Mouse (Mus musculus) liver, embryonic 14.5 days (tissue): ENCODE data around the gene Pam. TPM values are rescaled to one million over a fixed set of nuclear protein-coding genes. Genes with fewer than 3 reads are reported as not detected.

ENCODE experiments used
- ATAC-seq: fragments of 200-750 bp; cut with Nextera tagmentation; 2 replicates; pipeline ENCODE4 v1.8.0; 2017; ENCODE audit warnings: moderate number of reproducible peaks, mild to moderate bottlenecking, moderate library complexity; ENCODE audit not compliant: insufficient read depth
- DNase-seq, 3 experiments: peaks; one replicate each; pipeline ENCODE4 v3.0.0-alpha.2; 2012 to 2013; ENCODE audit warnings: low read depth in 3 of 3, low spot score in 3 of 3
- H3K27ac ChIP-seq: fragments of 300-500 bp; sonication (generic); 2 replicates; pipeline ENCODE4 v1.5.1; 2014; ENCODE audit warnings: moderate library complexity, mild to moderate bottlenecking, control low read depth, inconsistent platforms
- H3K27me3 ChIP-seq: fragments of 300-500 bp; sonication (generic); 2 replicates; pipeline ENCODE4 v1.6.1; 2014; ENCODE audit warnings: mild to moderate bottlenecking, low read length, moderate library complexity; ENCODE audit not compliant: control insufficient read depth, insufficient read depth
- H3K36me3 ChIP-seq: fragments of 300-500 bp; sonication (generic); replicated peaks from 2 replicates; pipeline ENCODE4 v1.6.1; 2014; ENCODE audit warnings: low read depth; ENCODE audit not compliant: control insufficient read depth, insufficient read depth
- H3K4me1 ChIP-seq, 2 experiments: fragments of 200-500 bp in 1 of 2; fragments of 300-500 bp in 1 of 2; sonication (generic) in 1 of 2; replicated peaks; 2 replicates each; pipeline ENCODE4 v1.6.1; 2012 to 2014; ENCODE audit warnings: antibody characterized with exemption in 1 of 2, inconsistent platforms in 1 of 2, low read length in 1 of 2; ENCODE audit not compliant: control insufficient read depth in 2 of 2, insufficient read depth in 2 of 2
- H3K4me2 ChIP-seq: fragments of 300-500 bp; sonication (generic); 2 replicates; pipeline ENCODE4 v1.6.1; 2014; ENCODE audit warnings: low read depth, mild to moderate bottlenecking, control low read depth, moderate library complexity
- H3K4me3 ChIP-seq, 2 experiments: fragments of 200-500 bp in 1 of 2; fragments of 300-500 bp in 1 of 2; sonication (generic) in 1 of 2; 2 replicates each; pipeline ENCODE4 v1.5.1; 2012 to 2014; ENCODE audit warnings: low read depth in 2 of 2, low read length in 2 of 2, mild to moderate bottlenecking in 2 of 2, control low read depth in 1 of 2, inconsistent platforms in 1 of 2, moderate library complexity in 1 of 2; ENCODE audit not compliant: insufficient read depth in 1 of 2
- H3K9ac ChIP-seq: fragments of 300-500 bp; sonication (generic); replicated peaks from 2 replicates; pipeline ENCODE4 v1.6.1; 2014; ENCODE audit warnings: mild to moderate bottlenecking, control low read depth, moderate library complexity
- H3K9me3 ChIP-seq: fragments of 300-500 bp; sonication (generic); 2 replicates; pipeline ENCODE4 v1.6.1; 2016; ENCODE audit warnings: low read length, mixed read lengths; ENCODE audit not compliant: control insufficient read depth
- CTCF ChIP-seq: IDR thresholded peaks from 2 replicates; pipeline ENCODE4 v1.5.1; 2016; ENCODE audit warnings: antibody characterized with exemption, low read depth, control low read depth
- EP300 ChIP-seq: IDR thresholded peaks from 2 replicates; pipeline ENCODE4 v1.6.1; 2016; ENCODE audit warnings: antibody characterized with exemption, low read depth
- WGBS: fragments of 180-500 bp; shearing (Covaris S2); extraction: QIAGEN DNeasy Blood & Tissue Kit; methylation state at CpG from one replicate; pipeline ENCODE4 v1.1.7; 2014; ENCODE audit not compliant: insufficient replicate concordance; 5-methylcytosine and 5-hydroxymethylcytosine counted together
- polyA plus RNA-seq, 2 experiments: library from polyadenylated mRNA; depleted of rRNA in 1 of 2; stranded (reverse) in 1 of 2; unstranded in 1 of 2; fragments of >200 nt; fragmentation: Nextera tagmentation in 1 of 2; extraction: Ambion mirVana in 1 of 2; gene quantifications; 2 replicates each; pipeline versions ENCODE4 v1.2.1 to v1.2.3; 2012 to 2014

Pam gene
- polyA plus RNA-seq, 2 experiments: 5.1 to 7.6 TPM

GRCm38 (mm10) chr1:97926017-97926540 is 169.4 kb downstream of the Pam start:
- Histone ChIP-seq H3K36me3 (no peaks in the 10 kb centered on the region), H3K9ac (no peak overlapping the region), H3K27ac (no peak overlapping the region), H3K4me2 (no peak overlapping the region), H3K4me3 (no peak overlapping the region), H3K9me3 (no peaks in the 10 kb centered on the region), H3K27me3 (no peaks in the 10 kb centered on the region), H3K4me1 (no peaks in the 10 kb centered on the region)
- TF ChIP-seq EP300 (no peak), CTCF (no peak)
- no peak for ATAC-seq
- no peak for DNase-seq
- WGBS: 54% methylated on average over 2 of the region's 2 CpGs

DNA sequence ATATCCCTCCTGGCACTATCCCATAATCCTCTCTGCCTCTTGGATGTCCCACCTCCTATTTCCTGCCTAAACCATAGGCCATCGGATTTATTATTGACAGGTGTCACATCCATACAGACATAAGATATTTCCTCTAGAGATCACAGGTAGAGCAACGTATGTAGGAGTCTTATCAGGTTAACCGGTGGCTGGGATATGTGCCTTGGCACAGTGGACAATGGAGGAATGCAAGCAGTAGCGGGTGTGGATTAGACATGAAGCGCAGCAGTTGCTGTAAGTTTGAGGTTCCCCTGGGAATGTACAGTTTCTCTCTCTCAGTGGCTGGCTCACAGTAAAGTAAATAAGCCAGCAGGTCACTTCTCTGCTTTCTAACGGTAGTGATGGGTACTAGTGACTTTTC is 173.1 kb downstream of the Pam start:
- Histone ChIP-seq H3K9ac (no peak overlapping the region), H3K9me3 (no peaks in the 10 kb centered on the region), H3K27ac (no peak overlapping the region), H3K4me1 (no peaks in the 10 kb centered on the region), H3K36me3 (no peaks in the 10 kb centered on the region), H3K4me2 (no peak overlapping the region), H3K27me3 (no peaks in the 10 kb centered on the region), H3K4me3 (no peak overlapping the region)
- DNase-seq (no peak), ATAC-seq (no peak)
- 70% methylated on average over 6 of the region's 6 CpGs for WGBS
- TF ChIP-seq EP300: no peak
- no peak for TF ChIP-seq CTCF

GRCm38 (mm10) chr1:97921886-97922285 is 173.6 kb downstream of the Pam start:
- TF ChIP-seq CTCF: no peak
- TF ChIP-seq EP300: no peak
- Histone ChIP-seq H3K27me3 (no peaks in the 10 kb centered on the region), H3K36me3 (no peaks in the 10 kb centered on the region), H3K4me2 (no peak overlapping the region), H3K9me3 (no peaks in the 10 kb centered on the region), H3K4me3 (no peak overlapping the region), H3K9ac (no peak overlapping the region), H3K27ac (no peak overlapping the region), H3K4me1 (no peaks in the 10 kb centered on the region)
- DNase-seq (no peak), ATAC-seq (no peak)
- WGBS: 41% methylated on average over 1 of the region's 1 CpGs

GRCm38 (mm10) chr1:97918495-97918894 is 177.0 kb downstream of the Pam start:
- no peak overlapping the region for H3K9ac ChIP-seq
- H3K4me1 ChIP-seq: no peaks in the 10 kb centered on the region
- H3K9me3 ChIP-seq: no peaks in the 10 kb centered on the region
- no peak overlapping the region for H3K4me3 ChIP-seq
- ATAC-seq (no peak), DNase-seq (no peak)
- no peak overlapping the region for H3K4me2 ChIP-seq
- H3K27ac ChIP-seq: no peak overlapping the region
- WGBS: 48% methylated on average over 8 of the region's 8 CpGs
- H3K27me3 ChIP-seq: no peaks in the 10 kb centered on the region
- H3K36me3 ChIP-seq: no peaks in the 10 kb centered on the region
- TF ChIP-seq CTCF (no peak), EP300 (no peak)

DNA sequence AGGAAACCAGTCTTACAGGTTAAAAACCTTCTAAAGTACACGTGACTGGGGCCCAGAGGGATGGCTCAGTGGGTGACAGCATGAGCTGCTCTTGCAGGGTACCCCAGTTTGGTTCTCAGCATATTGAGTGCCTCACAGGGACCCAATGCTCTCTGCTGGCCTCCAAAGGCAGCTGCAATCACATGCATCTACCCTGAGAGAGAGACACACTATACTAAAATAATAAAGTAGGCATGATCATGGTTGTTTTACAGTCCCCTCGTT is 178.5 kb downstream of the Pam start:
- no peaks in the 10 kb centered on the region for H3K36me3 ChIP-seq
- 56% methylated on average over 2 of the region's 2 CpGs for WGBS
- no peak for ATAC-seq
- no peaks in the 10 kb centered on the region for H3K27me3 ChIP-seq
- H3K27ac ChIP-seq: no peak overlapping the region
- no peak overlapping the region for H3K4me2 ChIP-seq
- H3K9ac ChIP-seq: no peak overlapping the region
- no peaks in the 10 kb centered on the region for H3K4me1 ChIP-seq
- no peaks in the 10 kb centered on the region for H3K9me3 ChIP-seq
- no peak for DNase-seq
- TF ChIP-seq EP300 (no peak), CTCF (no peak)
- H3K4me3 ChIP-seq: no peak overlapping the region
